9 mouse cellular contexts compared by ENCODE assay signal in the genomic region with DNA sequence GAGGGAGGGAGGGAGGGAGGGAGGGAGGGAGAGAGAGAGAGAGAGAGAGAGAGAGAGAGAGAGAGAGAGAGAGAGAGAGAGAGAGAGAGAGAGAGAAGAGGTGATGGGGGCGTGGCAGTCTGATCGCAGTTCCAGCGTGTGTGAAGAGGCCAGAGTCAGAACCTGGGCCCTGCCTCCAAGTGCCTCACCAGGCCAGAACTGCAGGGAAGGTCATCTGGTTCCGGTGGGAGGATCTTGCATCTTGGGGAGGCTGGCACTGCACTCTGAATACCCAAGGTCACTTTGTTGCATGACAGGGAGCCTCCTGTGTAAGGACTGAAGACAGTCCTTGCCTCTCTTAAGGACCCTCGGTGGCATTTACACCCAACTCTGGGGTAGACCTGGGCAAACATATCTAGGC. TPM values are rescaled to one million over a fixed set of nuclear protein-coding genes. Genes with fewer than 3 reads are reported as not detected.
DNase-seq lines count a peak whose midpoint lies in the region; ATAC-seq lines count a peak whose summit lies in the region.
"Had no signal": no experiment of that assay in that cellular context is flagged by ENCODE, and none has a peak within 500 bp of the region (broad histone marks: within the 10 kb centered on the region; RNA-seq: fewer than 3 reads in every experiment).

No protein-coding gene starts in this region.

- no peaks in the 10 kb centered on the region for H3K4me1 ChIP-seq in lung, embryonic 16.5 days (replicated peaks; ENCODE audit: control insufficient read depth, insufficient read depth, low read length)
- H3K4me1 ChIP-seq in limb, embryonic 13.5 days = peaks cover 11% of the 10 kb centered on the region

- peak; percentile 20 for DNase-seq in cerebellum, adult 11-12 months
- DNase-seq in cerebellum, postnatal 4 days (ENCODE audit: low spot score in 2 of 2) = no peak
- DNase-seq in lung, postnatal 25 days (ENCODE audit: low spot score) = no peak
- peak; percentile 52 for DNase-seq in testis, postnatal 14 days (ENCODE audit: low spot score)
- no peak for DNase-seq in thymus, postnatal 25 days
- no peak for DNase-seq in left cerebral cortex, adult 18-20 months (ENCODE audit: low spot score in 2 of 2)
- DNase-seq: B cell, adult 2 months had no signal

- no peaks in the 10 kb centered on the region for H3K9me3 ChIP-seq in lung, embryonic 16.5 days (ENCODE audit: control insufficient read depth, low read length)
- no peaks in the 10 kb centered on the region for H3K9me3 ChIP-seq in limb, embryonic 13.5 days

- no peak overlapping the region for H3K4me3 ChIP-seq in lung, embryonic 16.5 days (ENCODE audit: low read length)
- no peak overlapping the region for H3K4me3 ChIP-seq in limb, embryonic 13.5 days

- H3K4me2 ChIP-seq in lung, embryonic 16.5 days (ENCODE audit: low read depth, low read length) = peak overlapping the region; percentile 84; the same call in 1 of the 2 replicates
- peak overlapping the region; percentile 99 for H3K4me2 ChIP-seq in limb, embryonic 13.5 days (replicated peaks)

- peaks cover 22% of the 10 kb centered on the region for H3K27me3 ChIP-seq in lung, embryonic 16.5 days (ENCODE audit: control insufficient read depth, insufficient read depth, low read depth, low read length)
- peaks cover 63% of the 10 kb centered on the region for H3K27me3 ChIP-seq in limb, embryonic 13.5 days

- H3K36me3 ChIP-seq in lung, embryonic 16.5 days (ENCODE audit: control insufficient read depth, insufficient read depth, low read length) = no peaks in the 10 kb centered on the region
- H3K36me3 ChIP-seq in limb, embryonic 13.5 days = no peaks in the 10 kb centered on the region

- no peak overlapping the region for H3K27ac ChIP-seq in lung, embryonic 16.5 days (ENCODE audit: low read length)
- no peak overlapping the region for H3K27ac ChIP-seq in limb, embryonic 13.5 days

- WGBS in lung, embryonic 16.5 days = 5% methylated on average over 5 of the region's 5 CpGs
- WGBS in limb, embryonic 13.5 days = 13% methylated on average over 5 of the region's 5 CpGs

- ATAC-seq in lung, embryonic 16.5 days (ENCODE audit: low read depth) = no peak
- no peak for ATAC-seq in limb, embryonic 13.5 days (ENCODE audit: low FRiP score, low read depth)

- no peak overlapping the region for H3K9ac ChIP-seq in lung, embryonic 16.5 days (ENCODE audit: low read length)
- no peak overlapping the region for H3K9ac ChIP-seq in limb, embryonic 13.5 days

RNA-seq across cellular contexts. Expression of gene Shtn1, which starts 0.2 kb away (rescaled TPM):
- polyA plus RNA-seq in lung, embryonic 16.5 days (2015; fragmentation: Nextera tagmentation; extraction: Ambion mirVana) = 6.4 and 7.2 TPM in 2 replicates
- polyA plus RNA-seq in limb, embryonic 13.5 days (2015; fragmentation: Nextera tagmentation; extraction: Ambion mirVana) = 1.9 and 2.0 TPM in 2 replicates
- 10 to 100 TPM; 18.7 to 19.7 TPM for total RNA-seq in left cerebral cortex, adult 18-20 months (2021)

Comparison
In these comparisons a context has a peak if more than half of its experiments do, and no peak if none do; other contexts are left out.
1. DNase-seq: peak in cerebellum, adult 11-12 months (single experiment) and testis, postnatal 14 days (single experiment); none in cerebellum, postnatal 4 days (0 of 2), lung, postnatal 25 days (single experiment), thymus, postnatal 25 days (single experiment) and left cerebral cortex, adult 18-20 months (0 of 2).